Mouse (Mus musculus) erythroblast, embryonic 14.5 days (primary cell): Measurements from ENCODE around the gene Pola1.

Experiments
- GATA1 ChIP-seq: IDR thresholded peaks from 2 replicates; pipeline ENCODE4 v1.6.1; 2012; ENCODE audit warnings: low read length, inconsistent platforms, mixed read lengths
- TAL1 ChIP-seq: IDR thresholded peaks from 3 replicates; pipeline ENCODE4 v1.6.1; 2012; ENCODE audit warnings: low read length, inconsistent platforms, mixed read lengths

DNA sequence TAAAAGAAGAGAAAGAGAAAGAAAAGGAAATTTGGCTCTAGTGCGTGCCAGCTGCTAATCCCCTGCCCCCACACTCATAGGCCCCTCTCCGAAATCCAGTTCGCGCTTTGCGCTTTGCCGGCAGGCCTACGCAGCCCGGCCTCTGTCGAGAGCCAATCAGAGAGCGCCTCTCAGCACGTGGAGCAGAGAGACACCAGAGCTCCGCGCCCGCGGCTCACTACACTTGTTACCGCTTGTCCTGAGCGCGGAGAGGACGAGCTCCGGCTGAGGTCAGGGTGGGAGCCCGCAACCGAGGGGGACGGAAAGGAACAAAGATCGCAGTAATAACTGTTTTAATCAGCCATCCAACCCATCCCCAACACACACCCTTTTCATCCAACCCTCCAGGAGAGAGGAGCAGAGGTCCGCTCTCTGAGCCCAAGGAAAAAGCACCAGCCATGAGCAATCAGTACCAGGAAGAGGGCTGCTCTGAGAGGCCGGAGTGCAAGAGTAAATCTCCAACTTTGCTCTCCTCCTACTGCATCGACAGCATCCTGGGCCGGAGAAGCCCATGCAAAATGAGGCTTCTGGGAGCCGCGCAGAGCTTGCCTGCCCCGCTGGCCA lies 345.6 kb downstream of the Pola1 start, which contains the start of gene Arx:
- TF ChIP-seq TAL1 (no peak), GATA1 (no peak)
